Mouse (Mus musculus): Measurements from ENCODE around the gene Smg9.

DNA sequence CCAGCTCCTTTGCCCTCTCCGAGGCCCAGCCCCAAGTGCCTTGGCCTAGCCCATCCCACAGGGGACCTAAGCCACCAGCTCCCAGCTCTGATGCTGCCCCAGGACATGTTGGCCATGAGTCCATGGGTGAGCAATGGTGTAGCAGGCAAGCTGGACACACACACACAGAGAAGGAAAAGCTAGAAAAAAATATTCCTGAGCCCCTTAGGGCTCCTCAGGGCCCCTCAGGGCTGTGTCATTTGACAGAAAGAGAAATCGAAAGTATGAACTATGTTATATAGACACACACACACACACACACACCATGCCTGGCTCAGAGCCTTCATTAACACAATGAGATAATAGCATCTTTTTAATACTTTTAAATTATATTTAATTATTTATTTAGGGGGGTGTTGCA is 19.0 kb upstream of the Smg9 start:
- TF ChIP-seq MXI1 (IDR thresholded peaks at IDR 0.05; ENCODE audit: low read depth, low read length) (no peak), CTCF (IDR thresholded peaks at IDR 0.05 in 2 of 3, conservative IDR thresholded peaks at IDR 0.05 in 1 of 3; ENCODE audit: control insufficient read depth in 1 of 3, insufficient read depth in 1 of 3, low read depth in 2 of 3, low read length in 3 of 3, poor library complexity in 1 of 3, severe bottlenecking in 1 of 3) (no peak), EP300 (IDR thresholded peaks at IDR 0.05; ENCODE audit: low read depth in 1 of 2, low read length in 2 of 2) (no peak), USF1 (IDR thresholded peaks at IDR 0.05; ENCODE audit: low read depth, low read length) (no peak), POLR2A (IDR thresholded peaks at IDR 0.05; ENCODE audit: control insufficient read depth in 1 of 2, insufficient read depth in 1 of 2, low read depth in 1 of 2, low read length in 2 of 2, poor library complexity in 1 of 2) (no peak), SIN3A (IDR thresholded peaks at IDR 0.05; ENCODE audit: low read length) (no peak), TBP (IDR thresholded peaks at IDR 0.05; ENCODE audit: low read depth, low read length) (no peak), ZNF384 (IDR thresholded peaks at IDR 0.05; ENCODE audit: low read depth, low read length) (no peak), TCF12 (IDR thresholded peaks at IDR 0.05; ENCODE audit: low read depth, low read length) (no peak), CHD2 (IDR thresholded peaks at IDR 0.05; ENCODE audit: low read length) (no peak), MAZ (IDR thresholded peaks at IDR 0.05; ENCODE audit: low read depth, low read length) (no peak), HCFC1 (IDR thresholded peaks at IDR 0.05; ENCODE audit: low read depth, low read length) (no peak), POLR2AphosphoS5 (IDR thresholded peaks at IDR 0.05; ENCODE audit: borderline replicate concordance, low read depth, low read length) (no peak), GABPA (IDR thresholded peaks at IDR 0.05; ENCODE audit: low read depth, low read length) (no peak)
